Mouse (Mus musculus) spleen, adult 2 months (tissue): ENCODE results near the gene Fmo3. TPM values are rescaled to one million over a fixed set of nuclear protein-coding genes. Genes with fewer than 3 reads are reported as not detected.

Source experiments
- DNase-seq, 2 experiments: peaks; one replicate each; pipeline versions ENCODE4 v3.0.0 to v3.0.0-alpha.2; 2012 to 2021; ENCODE audit warnings: low spot score in 2 of 2, low read depth in 1 of 2
- H3K27ac ChIP-seq: fragments of 200-500 bp; 2 replicates; pipeline ENCODE4 v1.5.1; 2012; ENCODE audit warnings: low read length, inconsistent platforms; ENCODE audit not compliant: insufficient read depth
- H3K27me3 ChIP-seq: fragments of 200-500 bp; 2 replicates; pipeline ENCODE4 v1.6.1; 2012; ENCODE audit warnings: mild to moderate bottlenecking, moderate library complexity, low read length, inconsistent platforms; ENCODE audit not compliant: control insufficient read depth, insufficient read depth
- H3K36me3 ChIP-seq: fragments of 200-500 bp; 2 replicates; pipeline ENCODE4 v1.6.1; 2012; ENCODE audit warnings: mild to moderate bottlenecking, low read length, inconsistent platforms; ENCODE audit not compliant: control insufficient read depth, insufficient read depth
- H3K4me1 ChIP-seq: fragments of 200-500 bp; 2 replicates; pipeline ENCODE4 v1.6.1; 2011; ENCODE audit warnings: inconsistent platforms; ENCODE audit not compliant: control insufficient read depth, insufficient read depth, insufficient read length
- H3K4me3 ChIP-seq: fragments of 200-500 bp; 2 replicates; pipeline ENCODE4 v1.5.1; 2011; ENCODE audit warnings: mild to moderate bottlenecking, inconsistent platforms; ENCODE audit not compliant: insufficient read depth, insufficient read length; ENCODE audit errors: extremely low read depth
- CTCF ChIP-seq: fragments of 200-500 bp; IDR thresholded peaks from 2 replicates; pipeline ENCODE4 v1.5.1; 2011; ENCODE audit warnings: mild to moderate bottlenecking, inconsistent platforms; ENCODE audit not compliant: insufficient read depth, insufficient read length, insufficient replicate concordance; ENCODE audit errors: extremely low read depth
- POLR2A ChIP-seq: fragments of 200-500 bp; IDR thresholded peaks from 2 replicates; pipeline ENCODE4 v1.6.1; 2011; ENCODE audit warnings: low read depth, low read length, inconsistent platforms
- WGBS: fragments of 180-500 bp; shearing (Covaris S2); methylation state at CpG from one replicate; pipeline ENCODE4 v1.1.7; 2018; 5-methylcytosine and 5-hydroxymethylcytosine counted together
- polyA plus RNA-seq: library from polyadenylated mRNA; depleted of rRNA; stranded (reverse); fragments of >200 nt; gene quantifications from 2 replicates; pipeline ENCODE4 v1.2.3, GENCODE M21; 2012; rRNA removed

The Fmo3 gene
- polyA plus RNA-seq: 0.09 TPM in 1 of 2 replicates, not detected in the other

DNA sequence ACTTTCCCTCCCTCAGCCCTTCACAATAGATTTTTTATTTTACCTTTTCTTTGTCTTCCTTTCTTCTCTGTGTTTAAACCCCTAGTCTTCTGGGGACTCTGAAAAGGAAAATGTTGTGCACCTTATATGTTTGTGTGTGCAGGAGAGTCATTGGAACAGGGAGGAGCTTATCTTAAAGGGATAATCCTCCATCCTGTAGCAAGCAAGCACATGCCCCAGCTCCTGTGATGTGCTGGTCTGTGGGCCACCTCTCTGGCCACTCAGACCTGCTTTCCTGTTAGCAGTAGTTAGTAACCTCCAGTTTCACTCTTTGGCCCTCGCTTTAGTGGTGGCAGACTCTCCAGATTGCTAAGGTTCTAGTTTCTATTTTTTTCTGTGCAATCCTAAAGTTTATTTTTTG is at the start of gene Fmo3:
Fmo3 (minus strand) TSS at position 101 of the 400 bp plus-strand sequence.
- Histone ChIP-seq H3K27ac (no peak within 1 kb of the TSS), H3K27me3 (no peaks in the 10 kb centered on the region), H3K4me1 (no peaks in the 10 kb centered on the region), H3K4me3 (no peak within 1 kb of the TSS), H3K36me3 (no peaks in the 10 kb centered on the region)
- no peak for TF ChIP-seq CTCF
- no peak for DNase-seq
- 71% methylated on average over 1 of the region's 1 CpGs for WGBS

DNA sequence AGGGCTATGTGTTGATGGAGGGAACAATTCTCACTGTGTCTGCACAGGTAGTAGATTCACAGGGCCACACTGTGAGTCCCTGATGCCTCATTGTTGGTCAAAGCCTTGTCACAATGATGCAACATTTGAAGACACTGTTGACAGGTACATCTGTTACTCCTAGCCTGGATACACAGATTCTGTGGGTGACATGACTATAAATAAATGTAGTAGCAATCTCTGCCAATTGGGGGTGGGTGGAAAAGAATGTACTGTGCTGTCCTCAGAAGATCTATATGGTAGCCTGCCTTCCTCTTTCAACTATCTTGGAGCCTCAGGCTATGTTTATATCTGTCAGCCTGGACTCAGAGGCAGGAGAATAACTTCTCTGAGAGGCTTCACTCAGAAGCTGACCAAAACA is 38.7 kb upstream of the Fmo3 start:
- no peak for DNase-seq
- no peak overlapping the region for H3K27ac ChIP-seq
- no peak overlapping the region for H3K4me3 ChIP-seq
- no peaks in the 10 kb centered on the region for H3K4me1 ChIP-seq
- H3K27me3 ChIP-seq: no peaks in the 10 kb centered on the region
- TF ChIP-seq POLR2A (no peak), CTCF (no peak)
- no peaks in the 10 kb centered on the region for H3K36me3 ChIP-seq

DNA sequence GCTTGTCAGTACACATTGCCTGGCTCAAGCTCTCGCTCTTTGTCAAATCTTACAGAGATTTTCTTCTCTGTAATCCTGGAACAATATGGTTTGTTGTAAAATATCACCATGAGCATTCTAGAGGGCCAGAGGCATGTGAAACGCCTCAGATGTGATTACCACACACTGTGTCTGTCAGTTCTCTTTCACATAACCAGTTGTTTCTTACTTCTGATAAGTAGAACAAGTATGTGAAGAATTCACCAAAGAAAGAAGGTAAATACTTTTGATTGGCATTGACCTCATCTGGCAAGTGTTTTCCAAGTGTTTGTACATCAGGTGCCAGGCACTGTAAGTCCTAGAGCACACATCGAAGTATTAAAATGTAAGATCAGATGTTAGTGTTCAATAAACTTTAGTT is 24.9 kb upstream of the Fmo3 start:
- 76% methylated on average over 3 of the region's 3 CpGs for WGBS
- H3K36me3 ChIP-seq: no peaks in the 10 kb centered on the region
- no peaks in the 10 kb centered on the region for H3K4me1 ChIP-seq
- TF ChIP-seq CTCF: no peak
- no peak for TF ChIP-seq POLR2A
- H3K4me3 ChIP-seq: no peak overlapping the region
- H3K27ac ChIP-seq: no peak overlapping the region
- DNase-seq: no peak
- no peaks in the 10 kb centered on the region for H3K27me3 ChIP-seq

DNA sequence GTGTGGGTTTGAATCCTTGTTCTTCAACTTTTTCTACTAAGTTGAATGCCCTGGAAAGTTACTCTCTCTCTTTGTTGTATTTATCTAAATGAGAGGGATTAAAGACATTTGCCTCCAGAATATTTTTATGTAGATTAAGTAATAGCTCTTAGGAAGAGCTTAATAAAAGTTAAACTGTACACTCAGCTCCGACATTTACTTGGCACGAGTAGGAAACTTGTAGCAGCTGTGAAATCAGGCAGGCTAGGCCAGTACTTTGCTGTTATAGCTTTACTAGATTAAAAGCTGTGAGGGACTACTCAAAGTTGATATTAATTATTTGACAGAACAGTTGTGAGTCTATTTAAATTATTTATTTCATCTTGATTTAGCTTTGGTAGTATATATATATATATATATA is 19.2 kb upstream of the Fmo3 start:
- no peaks in the 10 kb centered on the region for H3K4me1 ChIP-seq
- 81% methylated on average over 2 of the region's 2 CpGs for WGBS

DNA sequence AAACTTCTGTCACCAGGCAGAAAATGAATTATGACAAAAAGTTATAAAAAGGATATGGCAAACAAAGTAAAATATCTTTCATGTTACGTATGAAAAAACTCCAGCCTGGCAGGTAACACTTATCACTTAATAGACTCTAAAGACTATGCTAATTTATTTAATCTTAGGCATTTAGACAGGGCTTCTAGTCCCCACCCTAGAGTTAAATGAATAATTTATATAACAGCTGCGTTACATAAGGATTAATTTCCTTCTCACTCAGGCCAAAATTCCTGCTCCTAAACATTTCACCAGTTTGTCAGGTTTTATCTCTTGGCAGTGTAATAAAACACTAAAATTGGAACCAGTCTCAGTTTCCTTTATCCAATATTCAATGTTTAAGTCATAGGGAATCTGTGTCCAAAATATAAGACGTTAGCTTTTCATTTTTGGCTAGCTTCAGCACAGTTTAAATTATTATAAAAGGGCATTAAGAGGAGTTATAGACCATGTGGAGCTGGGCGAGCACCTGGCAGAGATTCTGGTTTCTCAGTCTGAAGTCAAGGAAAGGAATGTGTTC is 17.0 kb upstream of the Fmo3 start:
- Histone ChIP-seq H3K36me3 (no peaks in the 10 kb centered on the region), H3K27me3 (no peaks in the 10 kb centered on the region), H3K27ac (no peak overlapping the region), H3K4me1 (no peaks in the 10 kb centered on the region), H3K4me3 (no peak overlapping the region)
- no peak for TF ChIP-seq CTCF
- TF ChIP-seq POLR2A: no peak
- DNase-seq: no peak
- WGBS: 79% methylated on average over 4 of the region's 4 CpGs

More for the DNA sequence above, 19.2 kb upstream of the Fmo3 start:
- H3K27me3 ChIP-seq: no peaks in the 10 kb centered on the region
- no peaks in the 10 kb centered on the region for H3K36me3 ChIP-seq
- TF ChIP-seq CTCF (no peak), POLR2A (no peak)
- H3K4me3 ChIP-seq: no peak overlapping the region
- no peak for DNase-seq
- H3K27ac ChIP-seq: no peak overlapping the region

DNA sequence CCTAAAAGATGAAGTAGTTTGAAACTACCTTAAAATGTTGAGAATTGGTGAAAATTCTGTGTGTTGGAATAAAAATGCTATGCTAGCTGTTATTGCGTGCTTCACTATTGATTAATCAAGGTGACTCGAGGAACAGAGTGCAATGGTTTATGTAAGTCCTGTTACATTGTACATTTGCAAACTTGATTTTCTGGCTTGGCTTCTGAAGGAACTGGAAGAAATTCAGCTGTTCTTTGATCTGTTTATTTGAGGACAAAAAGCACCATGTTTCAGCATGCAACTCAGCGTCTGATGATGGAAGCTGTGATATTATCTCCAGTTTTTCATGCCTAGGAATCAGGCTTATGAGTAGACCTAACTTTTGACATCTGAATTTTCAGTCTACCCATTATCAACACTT is 3.2 kb upstream of the Fmo3 start:
- H3K27me3 ChIP-seq: no peaks in the 10 kb centered on the region
- no peak overlapping the region for H3K4me3 ChIP-seq
- no peaks in the 10 kb centered on the region for H3K36me3 ChIP-seq
- no peak overlapping the region for H3K27ac ChIP-seq
- TF ChIP-seq POLR2A (no peak), CTCF (no peak)
- no peak for DNase-seq
- WGBS: 91% methylated on average over 3 of the region's 3 CpGs
- no peaks in the 10 kb centered on the region for H3K4me1 ChIP-seq

DNA sequence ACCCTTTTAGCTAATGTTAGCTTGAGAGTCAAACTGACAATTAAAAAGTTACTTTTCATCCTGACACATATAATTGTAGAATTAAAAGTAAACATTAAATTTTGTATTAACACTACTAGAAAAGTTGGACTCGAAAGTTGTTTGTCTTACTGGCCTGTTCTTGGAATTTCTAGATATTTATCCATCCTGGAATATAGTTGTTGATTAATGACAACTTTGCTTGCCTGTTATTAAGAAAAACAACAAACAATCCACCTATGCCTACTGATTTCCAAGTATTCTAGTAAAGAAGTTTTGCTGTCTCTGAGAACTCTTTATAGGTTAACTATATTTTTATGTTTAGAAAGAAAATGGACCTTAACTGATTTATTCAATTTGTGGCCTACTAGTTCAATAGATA is 2.4 kb upstream of the Fmo3 start:
- no peak for DNase-seq
- H3K27me3 ChIP-seq: no peaks in the 10 kb centered on the region
- no peaks in the 10 kb centered on the region for H3K4me1 ChIP-seq
- WGBS: 87% methylated on average over 1 of the region's 1 CpGs
- no peak for TF ChIP-seq CTCF
- no peak for TF ChIP-seq POLR2A
- H3K27ac ChIP-seq: no peak overlapping the region
- H3K36me3 ChIP-seq: no peaks in the 10 kb centered on the region
- H3K4me3 ChIP-seq: no peak overlapping the region
